Mouse (Mus musculus): ENCODE measurements around the gene Ttc7b.

Gene Ttc7b

DNA sequence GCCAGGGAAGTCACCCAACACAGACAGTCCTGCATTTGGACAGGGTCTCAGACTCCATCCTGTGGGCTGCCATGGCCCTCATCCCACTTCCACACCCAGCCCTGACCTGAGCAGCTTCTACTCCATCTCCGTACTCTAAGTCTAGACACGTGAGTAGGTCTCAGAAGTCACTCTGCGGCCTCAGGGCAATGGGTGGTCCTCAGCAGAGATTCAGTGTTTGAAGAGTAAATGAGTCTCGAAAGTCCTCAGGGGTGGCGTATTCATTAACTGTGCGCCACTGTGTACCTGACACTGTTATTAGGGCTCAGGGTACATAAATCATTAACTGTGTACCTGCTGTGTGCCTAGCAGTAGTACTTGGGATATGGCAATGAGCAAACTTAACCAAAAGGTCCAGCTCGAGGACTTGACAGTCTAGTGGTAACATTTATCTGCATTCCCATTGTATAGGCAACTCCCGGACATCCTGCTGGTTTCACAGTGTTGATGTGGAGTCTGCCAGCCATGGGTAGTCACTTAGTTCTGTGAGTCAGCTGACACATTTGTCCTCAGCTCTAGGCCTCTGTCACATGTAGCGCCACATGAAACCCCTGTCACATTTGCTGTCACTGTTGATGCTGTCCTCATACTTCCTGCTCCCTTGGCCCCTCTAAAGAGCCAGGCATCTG lies 10.9 kb downstream of the Ttc7b start:
- TF ChIP-seq GATA4 (IDR thresholded peaks at IDR 0.05; ENCODE audit: insufficient replicate concordance, low read length): no peak

DNA sequence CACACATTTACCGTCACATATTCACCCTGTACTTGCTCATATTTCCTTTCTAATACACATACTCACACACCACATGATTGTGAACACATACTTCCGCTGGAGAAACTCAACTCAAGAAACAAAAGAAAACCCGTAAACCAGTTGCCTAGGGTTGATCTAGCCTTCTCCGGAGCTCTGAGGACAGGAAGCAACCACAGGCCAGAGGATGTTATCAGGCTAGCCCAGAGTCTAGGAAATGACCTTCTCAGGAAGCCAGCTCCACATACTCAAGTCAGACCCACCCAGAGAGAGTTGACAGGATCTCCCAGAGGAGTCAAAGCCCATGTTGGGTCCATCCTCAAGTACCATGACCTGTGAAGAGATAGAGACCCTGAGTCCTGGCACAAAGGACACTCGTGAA lies 12.0 kb downstream of the Ttc7b start:
- peak; percentile 91 for TF ChIP-seq GATA4 (IDR thresholded peaks at IDR 0.05; ENCODE audit: insufficient replicate concordance, low read length)

GRCm38 (mm10) chr12:100505484-100505883 lies 15.1 kb downstream of the Ttc7b start:
- TF ChIP-seq GATA4 (IDR thresholded peaks at IDR 0.05; ENCODE audit: insufficient replicate concordance, low read length): peak; percentile 67; the same call in 1 of the 2 replicates

DNA sequence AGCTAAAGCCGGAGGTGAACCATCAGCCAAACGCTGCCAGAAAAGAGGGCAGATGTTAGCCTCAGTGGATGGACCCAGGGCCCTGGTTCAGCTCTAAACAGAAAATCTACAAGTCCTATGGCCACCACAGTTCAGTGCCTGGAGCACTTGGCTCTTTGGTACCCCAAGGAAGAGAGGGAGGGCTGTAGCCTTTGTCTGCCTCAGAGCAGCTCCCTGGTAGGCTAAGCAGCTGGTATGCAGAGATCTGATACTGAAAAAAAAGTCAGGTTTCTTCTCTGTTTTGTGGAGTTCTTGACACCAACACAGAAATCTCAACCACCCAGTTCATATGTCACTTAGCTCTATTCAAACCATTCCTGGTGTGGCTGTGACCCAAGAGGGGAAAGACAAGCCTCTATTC lies 16.0 kb downstream of the Ttc7b start:
- TF ChIP-seq GATA4 (IDR thresholded peaks at IDR 0.05; ENCODE audit: insufficient replicate concordance, low read length): no peak

DNA sequence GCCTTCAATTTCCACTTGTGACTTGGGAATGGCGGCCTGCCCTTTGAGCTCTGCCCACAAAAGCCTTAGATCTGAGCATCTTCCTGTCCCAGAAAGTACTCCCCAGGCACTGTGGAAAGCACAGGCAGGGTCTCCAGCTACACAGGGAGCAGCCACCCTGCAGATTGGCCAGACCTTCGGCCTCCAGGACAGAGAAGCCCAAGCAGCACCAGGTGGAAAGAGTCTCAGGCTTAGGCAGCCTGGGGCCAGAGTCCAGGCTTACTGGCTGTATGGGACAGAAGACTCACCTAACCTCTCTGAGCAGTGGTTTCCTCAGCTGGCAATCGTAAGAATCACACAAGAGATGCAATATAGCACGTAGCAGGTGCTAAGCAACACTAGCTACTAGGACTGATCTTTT lies 17.0 kb downstream of the Ttc7b start:
- no peak for TF ChIP-seq GATA4 (IDR thresholded peaks at IDR 0.05; ENCODE audit: insufficient replicate concordance, low read length)

- TF ChIP-seq GATA4 (IDR thresholded peaks at IDR 0.05; ENCODE audit: insufficient replicate concordance, low read length): no peak
Observed at GRCm38 (mm10) chr12:100502544-100502943, 18.1 kb downstream of the Ttc7b start.

DNA sequence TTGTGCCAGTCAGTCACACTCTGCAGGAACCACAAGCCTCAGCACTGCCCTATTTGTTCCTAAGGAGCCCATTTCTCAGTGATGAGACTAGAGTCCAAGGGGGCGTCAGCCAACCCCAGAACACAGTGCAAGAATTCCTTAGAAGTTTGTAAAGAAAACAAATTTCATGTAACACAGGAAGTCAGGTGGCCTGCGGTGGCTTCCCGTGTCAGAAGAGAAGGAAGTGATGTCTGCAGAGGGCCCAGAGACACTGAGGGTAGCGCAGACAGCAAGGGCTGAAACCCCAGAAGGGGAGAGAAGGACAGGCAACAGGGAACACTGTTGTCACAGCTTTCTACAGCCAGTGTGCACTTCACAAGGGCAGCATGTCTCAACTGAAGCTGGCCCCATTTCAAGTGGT lies 19.4 kb downstream of the Ttc7b start:
- TF ChIP-seq GATA4 (IDR thresholded peaks at IDR 0.05; ENCODE audit: insufficient replicate concordance, low read length): no peak

DNA sequence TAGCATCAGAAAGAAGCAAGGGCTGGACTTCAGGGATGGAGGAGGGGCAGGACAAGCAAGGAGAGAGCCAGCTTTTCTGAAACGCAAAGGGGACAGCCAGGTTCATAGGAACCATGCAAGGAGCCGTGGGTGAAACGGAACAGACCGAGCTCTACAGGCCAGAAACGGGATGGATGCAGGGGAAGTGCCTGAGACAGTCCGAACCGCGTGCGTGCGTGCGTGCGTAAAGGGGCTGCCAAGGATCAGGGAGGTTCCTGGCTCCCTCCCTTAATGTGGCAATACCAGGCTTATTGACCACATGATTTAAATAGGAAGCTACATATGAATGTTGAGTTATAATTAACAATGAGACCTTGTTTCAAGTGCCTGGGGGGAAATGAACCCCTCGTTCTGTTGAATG lies 21.2 kb downstream of the Ttc7b start:
- TF ChIP-seq GATA4 (IDR thresholded peaks at IDR 0.05; ENCODE audit: insufficient replicate concordance, low read length): no peak

DNA sequence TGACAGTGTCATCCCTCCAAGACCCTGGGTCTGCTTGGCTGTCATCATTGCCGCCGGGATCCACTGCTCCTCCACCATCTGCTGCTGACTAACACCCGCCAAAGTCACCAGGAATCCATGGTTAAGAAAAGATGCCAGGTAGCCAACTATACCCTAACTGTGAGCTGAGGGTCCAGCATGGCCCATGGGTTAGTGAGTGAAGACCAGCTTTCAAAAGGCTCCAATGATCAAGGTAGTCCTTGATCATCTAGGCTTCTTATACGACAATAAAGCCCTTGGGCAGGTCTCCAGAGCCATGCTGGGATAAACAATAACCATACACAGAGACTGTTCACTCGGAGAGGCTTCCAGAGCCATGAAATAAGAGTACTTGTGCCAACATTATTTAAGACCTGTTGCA lies 22.6 kb downstream of the Ttc7b start:
- no peak for TF ChIP-seq GATA4 (IDR thresholded peaks at IDR 0.05; ENCODE audit: insufficient replicate concordance, low read length)

GRCm38 (mm10) chr12:100495083-100495482 lies 25.5 kb downstream of the Ttc7b start:
- no peak for TF ChIP-seq GATA4 (IDR thresholded peaks at IDR 0.05; ENCODE audit: insufficient replicate concordance, low read length)

DNA sequence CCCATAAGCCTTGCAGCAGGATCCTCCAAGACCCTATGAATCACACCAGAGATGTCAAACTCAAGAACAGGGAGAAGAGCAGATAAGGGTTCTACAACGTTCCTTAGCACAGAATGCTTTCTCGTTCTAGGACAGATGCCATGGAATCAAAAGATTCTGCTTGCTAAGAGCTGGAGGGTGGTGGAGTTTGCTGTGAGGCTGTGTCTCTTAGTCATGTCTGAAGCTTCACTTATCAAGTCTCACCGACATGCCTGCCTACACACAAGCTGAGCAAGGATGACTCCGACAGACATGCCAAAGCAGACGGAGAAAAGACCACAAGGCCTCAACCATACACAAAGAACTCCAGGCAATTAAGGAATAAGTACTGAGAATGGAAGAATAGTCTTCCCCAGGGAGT lies 27.4 kb downstream of the Ttc7b start:
- no peak for TF ChIP-seq GATA4 (IDR thresholded peaks at IDR 0.05; ENCODE audit: insufficient replicate concordance, low read length)

- TF ChIP-seq GATA4 (IDR thresholded peaks at IDR 0.05; ENCODE audit: insufficient replicate concordance, low read length): no peak
Observed at GRCm38 (mm10) chr12:100492676-100493075, 27.9 kb downstream of the Ttc7b start.

DNA sequence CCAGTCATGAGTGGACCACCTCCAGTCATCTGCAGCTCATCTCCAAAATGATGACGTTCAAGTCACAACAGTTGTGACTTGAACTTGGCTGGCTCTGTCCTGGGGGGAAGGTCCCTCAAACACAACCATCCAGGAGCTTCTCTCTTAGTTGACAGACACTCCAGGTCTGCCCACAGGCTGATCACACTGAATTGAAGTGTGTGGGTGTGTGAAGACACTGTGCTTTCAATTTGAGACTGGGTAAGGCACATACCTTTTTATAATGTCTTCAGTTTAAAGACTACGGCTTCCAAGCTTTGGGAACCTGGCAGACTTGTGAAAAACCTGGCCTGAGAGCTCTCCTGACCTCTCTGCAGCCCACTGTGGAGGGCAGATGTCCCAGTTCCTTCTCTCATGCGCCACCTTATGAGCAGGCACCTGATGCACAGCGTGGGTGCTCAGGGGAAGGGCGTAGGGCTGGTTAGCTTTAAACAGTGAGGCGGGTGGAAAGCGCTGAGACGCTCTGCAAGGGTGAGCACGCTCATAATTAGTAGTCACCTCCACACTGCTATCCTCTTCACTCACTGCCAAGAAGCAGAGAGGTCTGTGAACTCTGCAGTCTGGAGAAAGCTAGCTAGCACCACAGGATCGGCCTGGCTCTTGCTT lies 28.5 kb downstream of the Ttc7b start:
- no peak for TF ChIP-seq GATA4 (IDR thresholded peaks at IDR 0.05; ENCODE audit: insufficient replicate concordance, low read length)

GRCm38 (mm10) chr12:100489799-100490198 lies 30.8 kb downstream of the Ttc7b start:
- no peak for TF ChIP-seq GATA4 (IDR thresholded peaks at IDR 0.05; ENCODE audit: insufficient replicate concordance, low read length)

DNA sequence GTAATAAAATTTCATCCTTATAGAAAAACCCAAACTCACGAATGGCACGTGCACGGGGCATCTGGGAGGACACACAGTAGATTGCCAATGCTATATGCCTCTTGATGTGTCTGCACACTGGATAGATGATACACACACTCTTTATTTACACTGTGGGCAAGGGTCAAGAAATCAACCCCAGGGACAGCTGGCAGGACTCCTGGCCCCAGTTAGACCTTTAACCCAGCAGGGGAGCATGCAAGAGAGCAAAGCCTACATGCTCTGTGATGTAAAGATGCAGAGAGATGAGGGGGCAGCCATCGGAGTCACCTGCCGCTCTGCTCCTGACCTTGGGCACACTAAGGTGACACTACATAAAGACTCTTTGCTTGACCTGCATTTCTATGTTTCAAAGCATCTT lies 32.3 kb downstream of the Ttc7b start:
- TF ChIP-seq GATA4 (IDR thresholded peaks at IDR 0.05; ENCODE audit: insufficient replicate concordance, low read length): no peak

GRCm38 (mm10) chr12:100486232-100486631 lies 34.4 kb downstream of the Ttc7b start:
- TF ChIP-seq GATA4 (IDR thresholded peaks at IDR 0.05; ENCODE audit: insufficient replicate concordance, low read length): no peak

- no peak for TF ChIP-seq GATA4 (IDR thresholded peaks at IDR 0.05; ENCODE audit: insufficient replicate concordance, low read length)
Observed at GRCm38 (mm10) chr12:100483054-100483453, 37.6 kb downstream of the Ttc7b start.
